Mouse (Mus musculus) heart, embryonic 12.5 days (tissue): ENCODE measurements at regions not wholly inside any gene's neighbourhood (a gene's known extent, or its start where the extent isn't known, plus 50 kb on each side); places are given as distances from the start of the nearest gene placed in this dataset.

Experiments used
- ATAC-seq: fragments of 200-750 bp; cut with Nextera tagmentation; 2 replicates; pipeline ENCODE4 v1.8.0; 2017; ENCODE audit warnings: moderate TSS enrichment, moderate library complexity; ENCODE audit not compliant: insufficient number of reproducible peaks, low FRiP score
- H3K27ac ChIP-seq: fragments of 300-500 bp; sonication (generic); 2 replicates; pipeline ENCODE4 v1.5.1; 2016; ENCODE audit warnings: mild to moderate bottlenecking, moderate library complexity; ENCODE audit not compliant: poor library complexity, severe bottlenecking
- H3K27me3 ChIP-seq: fragments of 300-500 bp; sonication (generic); replicated peaks from 2 replicates; pipeline ENCODE4 v1.6.1; 2016; ENCODE audit warnings: mild to moderate bottlenecking, moderate library complexity
- H3K36me3 ChIP-seq: fragments of 300-500 bp; sonication (generic); 2 replicates; pipeline ENCODE4 v1.6.1; 2016; ENCODE audit warnings: mild to moderate bottlenecking, moderate library complexity
- H3K4me1 ChIP-seq: fragments of 300-500 bp; sonication (generic); replicated peaks from 2 replicates; pipeline ENCODE4 v1.6.1; 2016; ENCODE audit warnings: mild to moderate bottlenecking
- H3K4me2 ChIP-seq: fragments of 300-500 bp; sonication (generic); 2 replicates; pipeline ENCODE4 v1.6.1; 2016; ENCODE audit warnings: mild to moderate bottlenecking, moderate library complexity
- H3K4me3 ChIP-seq: fragments of 300-500 bp; sonication (generic); 2 replicates; pipeline ENCODE4 v1.5.1; 2016; ENCODE audit warnings: mild to moderate bottlenecking
- H3K9ac ChIP-seq: fragments of 300-500 bp; sonication (generic); 2 replicates; pipeline ENCODE4 v1.6.1; 2016; ENCODE audit warnings: mild to moderate bottlenecking, moderate library complexity
- H3K9me3 ChIP-seq: fragments of 300-500 bp; sonication (generic); replicated peaks from 2 replicates; pipeline ENCODE4 v1.6.1; 2016; ENCODE audit warnings: mild to moderate bottlenecking, moderate library complexity
- WGBS: fragments of 180-500 bp; shearing (Covaris S2); methylation state at CpG from one replicate; pipeline ENCODE4 v1.1.7; 2016; 5-methylcytosine and 5-hydroxymethylcytosine counted together

DNA sequence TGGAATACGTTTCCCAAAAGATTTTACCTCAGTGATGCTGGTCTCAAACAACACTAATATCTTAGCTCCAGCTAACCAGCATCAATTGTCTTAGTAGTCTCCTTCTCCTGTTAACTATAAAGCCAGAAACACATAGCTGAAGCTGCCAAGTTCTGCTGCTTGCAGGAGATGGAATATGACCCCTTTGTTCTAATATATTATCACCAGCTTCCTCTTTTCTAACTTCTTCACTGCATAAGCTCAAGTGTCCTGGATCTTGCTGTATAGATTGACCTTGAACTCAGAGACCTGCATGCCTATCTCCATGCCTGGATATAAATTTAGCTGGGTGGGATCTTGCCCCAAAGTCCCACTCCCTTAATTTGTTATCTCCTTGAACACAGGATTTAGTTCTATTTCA lies 94.8 kb downstream of the Rbm46 start:
- ATAC-seq: no peak
- H3K4me1 ChIP-seq: no peaks in the 10 kb centered on the region
- no peaks in the 10 kb centered on the region for H3K9me3 ChIP-seq
- H3K27me3 ChIP-seq: no peaks in the 10 kb centered on the region
- no peak overlapping the region for H3K27ac ChIP-seq
- H3K36me3 ChIP-seq: no peaks in the 10 kb centered on the region
- no peak overlapping the region for H3K4me2 ChIP-seq
- no peak overlapping the region for H3K4me3 ChIP-seq
- no peak overlapping the region for H3K9ac ChIP-seq
- WGBS: 63% methylated on average over 1 of the region's 1 CpGs

DNA sequence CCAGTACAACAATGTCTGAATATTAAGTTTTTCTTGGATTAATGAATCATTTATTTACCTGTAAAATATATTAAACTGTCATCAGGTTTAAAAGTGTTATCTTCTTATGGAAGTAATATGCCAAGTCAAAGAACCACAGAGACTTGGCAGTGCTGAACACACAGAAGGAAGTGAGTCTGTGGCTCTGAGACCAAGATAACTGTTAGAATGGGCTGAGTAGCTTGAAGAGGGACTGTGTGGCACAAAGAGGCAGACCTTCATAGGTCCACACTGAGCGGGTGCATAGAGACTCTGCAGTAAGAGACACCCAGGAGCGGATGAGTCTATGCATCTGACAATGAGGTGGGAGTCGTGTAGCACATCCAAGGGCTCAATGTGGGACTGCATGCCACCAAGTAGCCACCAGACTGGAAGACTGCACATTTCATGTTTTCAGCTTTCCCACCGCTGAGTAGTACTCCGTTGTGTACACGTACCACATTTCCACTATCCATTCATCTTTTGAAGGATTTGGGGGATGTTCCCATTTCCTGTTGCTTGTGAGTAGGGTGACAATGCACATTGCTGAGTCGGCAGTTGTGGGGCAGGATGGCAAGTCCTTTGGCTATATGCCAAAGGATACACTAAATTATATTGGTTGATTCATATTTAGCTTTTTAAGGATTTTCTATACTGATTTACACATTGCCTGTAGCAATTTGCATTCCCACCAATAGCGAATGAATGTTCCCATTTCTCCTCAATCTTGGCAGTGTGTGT lies 105.6 kb downstream of the Rbm46 start:
- H3K4me3 ChIP-seq: no peak overlapping the region
- no peak overlapping the region for H3K9ac ChIP-seq
- no peak overlapping the region for H3K4me2 ChIP-seq
- no peak overlapping the region for H3K27ac ChIP-seq
- H3K4me1 ChIP-seq: no peaks in the 10 kb centered on the region
- H3K9me3 ChIP-seq: no peaks in the 10 kb centered on the region
- H3K36me3 ChIP-seq: no peaks in the 10 kb centered on the region
- ATAC-seq: no peak
- no peaks in the 10 kb centered on the region for H3K27me3 ChIP-seq
- 86% methylated on average over 8 of the region's 8 CpGs for WGBS

- ATAC-seq: no peak
- 63% methylated on average over 5 of the region's 5 CpGs for WGBS
Measured at GRCm38 (mm10) chr3:82767484-82767883, 108.8 kb downstream of the Rbm46 start.

GRCm38 (mm10) chr3:82759946-82760345 lies 116.3 kb downstream of the Rbm46 start:
- Histone ChIP-seq H3K9me3 (0 out of 2 replicates have a peak, but pooled peaks cover 3% of the 10 kb centered on the region), H3K4me2 (no peak overlapping the region), H3K27me3 (no peaks in the 10 kb centered on the region), H3K27ac (no peak overlapping the region), H3K4me3 (no peak overlapping the region), H3K9ac (no peak overlapping the region), H3K36me3 (no peaks in the 10 kb centered on the region), H3K4me1 (no peaks in the 10 kb centered on the region)
- ATAC-seq: no peak
- 75% methylated on average over 2 of the region's 2 CpGs for WGBS

More at GRCm38 (mm10) chr3:82767484-82767883, 108.8 kb downstream of the Rbm46 start:
- H3K4me2 ChIP-seq: no peak overlapping the region
- no peaks in the 10 kb centered on the region for H3K36me3 ChIP-seq
- no peaks in the 10 kb centered on the region for H3K9me3 ChIP-seq
- no peaks in the 10 kb centered on the region for H3K4me1 ChIP-seq
- H3K27me3 ChIP-seq: no peaks in the 10 kb centered on the region
- no peak overlapping the region for H3K9ac ChIP-seq
- H3K4me3 ChIP-seq: no peak overlapping the region
- H3K27ac ChIP-seq: no peak overlapping the region

- no peak overlapping the region for H3K4me3 ChIP-seq
- no peaks in the 10 kb centered on the region for H3K4me1 ChIP-seq
- WGBS: 47% methylated on average over 1 of the region's 1 CpGs
- no peak overlapping the region for H3K27ac ChIP-seq
- H3K9ac ChIP-seq: no peak overlapping the region
- no peaks in the 10 kb centered on the region for H3K36me3 ChIP-seq
- no peaks in the 10 kb centered on the region for H3K27me3 ChIP-seq
- ATAC-seq: no peak
- 0 out of 2 replicates have a peak, but pooled peaks cover 3% of the 10 kb centered on the region for H3K9me3 ChIP-seq
- H3K4me2 ChIP-seq: no peak overlapping the region
Measured at GRCm38 (mm10) chr3:82758967-82759366, 117.3 kb downstream of the Rbm46 start.

GRCm38 (mm10) chr3:82725546-82725945 lies 150.7 kb downstream of the Rbm46 start:
- H3K4me3 ChIP-seq: no peak overlapping the region
- H3K27me3 ChIP-seq: no peaks in the 10 kb centered on the region
- H3K9me3 ChIP-seq: no peaks in the 10 kb centered on the region
- no peak overlapping the region for H3K9ac ChIP-seq
- H3K36me3 ChIP-seq: no peaks in the 10 kb centered on the region
- no peaks in the 10 kb centered on the region for H3K4me1 ChIP-seq
- WGBS: 34% methylated on average over 3 of the region's 3 CpGs
- no peak overlapping the region for H3K27ac ChIP-seq
- no peak overlapping the region for H3K4me2 ChIP-seq
- no peak for ATAC-seq

GRCm38 (mm10) chr3:82707628-82708027 lies 159.7 kb upstream of the Npy2r start:
- H3K4me3 ChIP-seq: no peak overlapping the region
- WGBS: 83% methylated on average over 4 of the region's 4 CpGs
- ATAC-seq: no peak

DNA sequence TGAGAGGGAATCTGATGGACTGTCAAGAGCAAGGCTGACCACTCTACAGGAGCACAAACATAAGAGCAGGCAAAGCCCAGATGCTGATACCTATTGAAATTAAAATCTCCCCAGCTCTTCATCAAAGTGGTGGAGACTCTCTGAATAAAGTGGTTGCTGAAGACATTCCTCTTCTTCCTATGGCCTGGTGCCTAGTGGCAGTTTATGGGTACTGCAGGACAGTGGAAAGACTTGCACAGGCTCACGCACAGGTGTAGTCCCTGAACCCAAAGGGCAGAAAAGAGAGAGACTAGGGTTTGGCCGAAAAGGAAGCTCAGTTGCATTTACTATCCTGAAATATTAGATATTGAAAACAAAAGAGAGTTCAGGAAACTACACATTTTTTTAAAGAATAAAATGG lies 144.2 kb upstream of the Npy2r start:
- 83% methylated on average over 2 of the region's 2 CpGs for WGBS
- ATAC-seq: no peak
- Histone ChIP-seq H3K9ac (no peak overlapping the region), H3K9me3 (no peaks in the 10 kb centered on the region; the same call in 1 of the 2 replicates), H3K27me3 (no peaks in the 10 kb centered on the region), H3K4me2 (no peak overlapping the region), H3K27ac (no peak overlapping the region), H3K4me3 (no peak overlapping the region), H3K36me3 (no peaks in the 10 kb centered on the region), H3K4me1 (no peaks in the 10 kb centered on the region)

More at GRCm38 (mm10) chr3:82707628-82708027, 159.7 kb upstream of the Npy2r start:
- H3K27me3 ChIP-seq: no peaks in the 10 kb centered on the region
- no peaks in the 10 kb centered on the region for H3K36me3 ChIP-seq
- no peak overlapping the region for H3K9ac ChIP-seq
- no peaks in the 10 kb centered on the region for H3K9me3 ChIP-seq
- no peak overlapping the region for H3K4me2 ChIP-seq
- H3K27ac ChIP-seq: no peak overlapping the region
- H3K4me1 ChIP-seq: no peaks in the 10 kb centered on the region

DNA sequence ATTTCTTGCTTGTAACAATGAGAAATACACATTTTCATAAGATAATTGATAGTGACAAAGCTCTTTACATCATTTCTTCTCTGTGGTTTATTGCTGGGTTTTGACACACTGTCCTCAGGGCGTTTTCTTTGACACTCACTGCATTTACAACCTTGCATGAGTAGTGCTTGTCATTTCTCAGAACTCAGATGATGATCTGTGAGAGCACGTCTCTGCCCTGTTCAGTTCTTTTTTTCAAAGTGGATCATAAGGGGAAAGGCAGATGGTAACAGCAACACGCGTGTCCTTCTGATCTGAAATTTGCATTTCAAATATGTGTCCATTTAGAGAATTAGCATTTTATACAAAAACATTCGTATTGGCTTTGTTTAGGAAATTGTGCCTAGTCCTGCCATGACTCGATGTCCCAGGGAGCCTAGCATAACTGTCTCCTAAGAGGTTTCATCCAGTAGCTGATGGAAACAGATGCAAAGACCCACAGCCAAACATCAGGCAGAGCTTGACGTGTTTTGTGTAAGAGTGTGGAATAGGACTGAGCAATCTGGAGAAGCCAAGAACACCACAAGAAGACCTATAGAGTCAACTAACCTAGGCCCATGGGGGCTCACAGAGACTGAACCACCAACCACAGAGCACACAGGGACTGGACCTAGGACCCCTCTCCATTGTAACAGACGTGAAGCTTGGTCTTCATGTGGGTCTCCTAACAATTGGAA lies 108.4 kb upstream of the Npy2r start:
- Histone ChIP-seq H3K4me3 (no peak overlapping the region), H3K4me1 (no peaks in the 10 kb centered on the region), H3K9ac (no peak overlapping the region), H3K36me3 (no peaks in the 10 kb centered on the region), H3K4me2 (no peak overlapping the region), H3K27ac (no peak overlapping the region), H3K27me3 (no peaks in the 10 kb centered on the region), H3K9me3 (no peaks in the 10 kb centered on the region)
- WGBS: 73% methylated on average over 8 of the region's 8 CpGs
- no peak for ATAC-seq

DNA sequence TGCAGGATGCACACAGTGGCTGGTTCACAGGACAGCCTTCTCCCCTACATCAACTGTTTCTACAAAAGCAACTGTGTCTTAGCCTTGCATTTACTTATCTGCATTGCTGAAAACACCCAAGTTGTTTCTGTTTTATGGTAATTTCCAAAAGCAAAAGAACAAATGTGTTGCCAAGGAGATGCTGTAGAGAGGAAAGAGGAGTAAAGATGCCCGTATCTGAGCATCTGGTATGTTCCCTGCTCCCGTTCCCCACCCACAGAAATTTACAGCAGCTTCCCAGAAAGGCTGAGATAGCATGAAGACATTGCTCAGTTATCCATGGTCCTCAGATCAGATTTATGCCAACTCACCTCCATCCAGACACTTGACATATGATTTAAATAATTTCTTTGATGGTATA lies 104.5 kb upstream of the Npy2r start:
- no peaks in the 10 kb centered on the region for H3K9me3 ChIP-seq
- no peak overlapping the region for H3K4me3 ChIP-seq
- 74% methylated on average over 2 of the region's 2 CpGs for WGBS
- ATAC-seq: no peak
- H3K4me2 ChIP-seq: no peak overlapping the region
- H3K4me1 ChIP-seq: no peaks in the 10 kb centered on the region
- no peaks in the 10 kb centered on the region for H3K27me3 ChIP-seq
- H3K36me3 ChIP-seq: no peaks in the 10 kb centered on the region
- H3K27ac ChIP-seq: no peak overlapping the region
- no peak overlapping the region for H3K9ac ChIP-seq

DNA sequence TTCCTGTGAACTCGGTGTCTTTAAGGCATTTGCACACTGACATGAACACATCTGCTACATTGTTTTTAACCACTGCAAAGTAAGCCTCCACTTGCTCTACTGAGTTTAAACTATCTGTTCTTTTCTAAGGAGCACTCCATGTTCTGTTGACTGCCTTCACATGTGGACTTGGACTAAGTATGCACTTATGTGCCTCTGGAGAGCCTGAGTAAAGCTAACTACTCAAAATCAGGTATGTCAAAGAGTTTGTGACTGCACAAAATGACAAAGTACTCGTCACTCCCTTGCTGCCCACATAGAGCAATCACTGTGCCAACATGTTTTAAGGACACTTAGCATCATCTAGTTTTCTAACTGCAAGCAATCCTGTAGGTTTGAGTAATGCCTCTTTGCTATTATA lies 92.2 kb upstream of the Npy2r start:
- WGBS: 72% methylated on average over 2 of the region's 2 CpGs
- Histone ChIP-seq H3K27me3 (no peaks in the 10 kb centered on the region), H3K4me3 (no peak overlapping the region), H3K36me3 (no peaks in the 10 kb centered on the region), H3K4me1 (peaks cover 7% of the 10 kb centered on the region), H3K27ac (no peak overlapping the region), H3K4me2 (no peak overlapping the region), H3K9ac (no peak overlapping the region), H3K9me3 (no peaks in the 10 kb centered on the region)
- ATAC-seq: no peak
